Mouse (Mus musculus) adrenal gland, adult 2 months (tissue): ENCODE results near the gene Ccl20. TPM values are rescaled to one million over a fixed set of nuclear protein-coding genes. Genes with fewer than 3 reads are reported as not detected.

Experiments
- DNase-seq: peaks from one replicate; pipeline ENCODE4 v3.0.0; 2021
- polyA plus RNA-seq: library from polyadenylated mRNA; depleted of rRNA; stranded (reverse); fragments of >200 nt; gene quantifications from 2 replicates; pipeline ENCODE4 v1.2.3, GENCODE M21; 2012; rRNA removed
- total RNA-seq, 2 experiments: library from RNA; stranded (reverse); gene quantifications; 2 replicates each; pipeline ENCODE4 v1.2.3; 2021

Ccl20 gene
- total and polyA plus RNA-seq, 3 experiments = not detected

GRCm38 (mm10) chr1:83141510-83141909, 24.9 kb downstream of the Ccl20 start:
- DNase-seq = no peak

GRCm38 (mm10) chr1:83142055-83142454, 25.5 kb downstream of the Ccl20 start:
- DNase-seq = no peak

- DNase-seq = no peak
Observed at GRCm38 (mm10) chr1:83146547-83146946, 30.0 kb downstream of the Ccl20 start.

GRCm38 (mm10) chr1:83150227-83150626, 33.7 kb downstream of the Ccl20 start:
- DNase-seq = no peak

GRCm38 (mm10) chr1:83152961-83153360, 36.4 kb downstream of the Ccl20 start:
- DNase-seq = no peak

- no peak for DNase-seq
Observed at GRCm38 (mm10) chr1:83156876-83157275, 40.3 kb downstream of the Ccl20 start.

- peak; percentile 68 for DNase-seq
Observed at GRCm38 (mm10) chr1:83159603-83160002, 43.0 kb downstream of the Ccl20 start, which contains the start of gene Daw1. Gene Daw1 (plus strand): TSS chr1:83159752.

- DNase-seq = no peak
Observed at GRCm38 (mm10) chr1:83161658-83162057, 45.1 kb downstream of the Ccl20 start.

GRCm38 (mm10) chr1:83164027-83164426, 47.5 kb downstream of the Ccl20 start:
- no peak for DNase-seq

Other genes starting within 250 kb of the Ccl20 start
- gene A030005L19Rik, start 203.4 kb upstream of the Ccl20 start, total RNA-seq = not detected
- 0.13 and 0.38 TPM in 2 replicates for gene A030005L19Rik, start 203.4 kb upstream of the Ccl20 start, polyA plus RNA-seq
- gene A030014E15Rik, start 191.8 kb upstream of the Ccl20 start, total RNA-seq = not detected
- gene A030014E15Rik, start 191.8 kb upstream of the Ccl20 start, polyA plus RNA-seq = not detected in 2 replicates
- not detected for gene Gm6217, start 185.4 kb upstream of the Ccl20 start, total RNA-seq
- gene Gm6217, start 185.4 kb upstream of the Ccl20 start, polyA plus RNA-seq = not detected in 2 replicates
- not detected for gene A030003K21Rik, start 173.4 kb upstream of the Ccl20 start, total RNA-seq
- not detected in 2 replicates for gene A030003K21Rik, start 173.4 kb upstream of the Ccl20 start, polyA plus RNA-seq
- gene Gm7544, start 160.8 kb upstream of the Ccl20 start, total RNA-seq = not detected
- not detected in 2 replicates for gene Gm7544, start 160.8 kb upstream of the Ccl20 start, polyA plus RNA-seq
- gene Gm47955, start 156.5 kb upstream of the Ccl20 start, total RNA-seq = not detected
- not detected in 2 replicates for gene Gm47955, start 156.5 kb upstream of the Ccl20 start, polyA plus RNA-seq
- gene Gm47959, start 116.2 kb upstream of the Ccl20 start, total RNA-seq = not detected
- not detected in 2 replicates for gene Gm47959, start 116.2 kb upstream of the Ccl20 start, polyA plus RNA-seq
- under 1 TPM; 0.14 to 0.26 TPM for gene Slc19a3, start 78.3 kb upstream of the Ccl20 start, total RNA-seq
- 0.15 and 0.25 TPM in 2 replicates for gene Slc19a3, start 78.3 kb upstream of the Ccl20 start, polyA plus RNA-seq
- gene Krtap28-10, start 74.3 kb upstream of the Ccl20 start, total RNA-seq = not detected
- not detected in 2 replicates for gene Krtap28-10, start 74.3 kb upstream of the Ccl20 start, polyA plus RNA-seq
- not detected for gene Gm47969, start 71.8 kb upstream of the Ccl20 start, total RNA-seq
- gene Gm47969, start 71.8 kb upstream of the Ccl20 start, polyA plus RNA-seq = not detected in 2 replicates
- gene A030005K14Rik, start 57.4 kb upstream of the Ccl20 start, total RNA-seq = not detected
- not detected in 2 replicates for gene A030005K14Rik, start 57.4 kb upstream of the Ccl20 start, polyA plus RNA-seq
- not detected for gene Krtap28-13, start 55.8 kb upstream of the Ccl20 start, total RNA-seq
- gene Krtap28-13, start 55.8 kb upstream of the Ccl20 start, polyA plus RNA-seq = not detected in 2 replicates
- gene Daw1, start 43.0 kb downstream of the Ccl20 start, total RNA-seq = not detected
- not detected in 2 replicates for gene Daw1, start 43.0 kb downstream of the Ccl20 start, polyA plus RNA-seq